Mouse (Mus musculus): ENCODE results near the gene Ugp2. TPM values are rescaled to one million over a fixed set of nuclear protein-coding genes. Genes with fewer than 3 reads are reported as not detected.

Gene Ugp2
- 10 to 100 TPM; 76.5 to 77.6 TPM for total RNA-seq (2021)

GRCm38 (mm10) chr11:21371122-21371806 is at the start of gene Ugp2:
Gene Ugp2 (minus strand): TSS chr11:21371201.
- intact Hi-C loops (cut with DNase I): loop anchor here (2.0 to 5.0 kb wide), 3 partner anchors 32 to 201 kb away; partner anchors contain the start of genes Mdh1 and Wdpcp

GRCm38 (mm10) chr11:21414911-21415381 is 43.9 kb upstream of the Ugp2 start:
- no peak for DNase-seq (ENCODE audit: low spot score in 2 of 2)
- intact Hi-C loops (cut with DNase I): no loop called here

More at GRCm38 (mm10) chr11:21371122-21371806, at the start of gene Ugp2:
- peak; percentile 98 for DNase-seq (ENCODE audit: low spot score in 2 of 2)

GRCm38 (mm10) chr11:21406668-21407067 is 35.7 kb upstream of the Ugp2 start:
- no peak for DNase-seq (ENCODE audit: low spot score in 2 of 2)
- intact Hi-C loops (cut with DNase I): no loop called here

- intact Hi-C loops (cut with DNase I): no loop called here
Observed at GRCm38 (mm10) chr11:21406141-21406540, 35.1 kb upstream of the Ugp2 start.

GRCm38 (mm10) chr11:21403877-21404276 is 32.9 kb upstream of the Ugp2 start:
- DNase-seq (ENCODE audit: low spot score in 2 of 2): no peak

More at GRCm38 (mm10) chr11:21406141-21406540, 35.1 kb upstream of the Ugp2 start:
- DNase-seq (ENCODE audit: low spot score in 2 of 2): no peak

GRCm38 (mm10) chr11:21402481-21403254 is 31.7 kb upstream of the Ugp2 start:
- intact Hi-C loops (cut with DNase I): no loop called here
- DNase-seq (ENCODE audit: low spot score in 2 of 2): no peak

More at GRCm38 (mm10) chr11:21403877-21404276, 32.9 kb upstream of the Ugp2 start:
- intact Hi-C loops (cut with DNase I): no loop called here

- no peak for DNase-seq (ENCODE audit: low spot score in 2 of 2)
- intact Hi-C loops (cut with DNase I): no loop called here
Observed at GRCm38 (mm10) chr11:21401248-21401647, 30.2 kb upstream of the Ugp2 start.

- intact Hi-C loops (cut with DNase I): no loop called here
- DNase-seq (ENCODE audit: low spot score in 2 of 2): peak in 1 of 2 experiments; percentile 4
Observed at GRCm38 (mm10) chr11:21399186-21399681, 28.2 kb upstream of the Ugp2 start.

GRCm38 (mm10) chr11:21398464-21398863 is 27.5 kb upstream of the Ugp2 start:
- intact Hi-C loops (cut with DNase I): no loop called here
- DNase-seq (ENCODE audit: low spot score in 2 of 2): no peak

GRCm38 (mm10) chr11:21386790-21387189 is 15.8 kb upstream of the Ugp2 start:
- intact Hi-C loops (cut with DNase I): no loop called here
- DNase-seq (ENCODE audit: low spot score in 2 of 2): no peak

GRCm38 (mm10) chr11:21374096-21374495 is 3.1 kb upstream of the Ugp2 start:
- peak in 1 of 2 experiments; percentile 32 for DNase-seq (ENCODE audit: low spot score in 2 of 2)
- intact Hi-C loops (cut with DNase I): loop anchor here (5.0 kb wide), 2 partner anchors 58 to 198 kb away; partner anchors contain the start of genes Mdh1 and Wdpcp

GRCm38 (mm10) chr11:21370399-21371121 is 441 bp downstream of the Ugp2 start:
- DNase-seq (ENCODE audit: low spot score in 2 of 2): peak; percentile 54 to 70
- intact Hi-C loops (cut with DNase I): loop anchor here (2.0 to 5.0 kb wide), 3 partner anchors 32 to 202 kb away; partner anchors contain the start of genes Mdh1 and Wdpcp

- intact Hi-C loops (cut with DNase I): loop anchor here (2.0 to 5.0 kb wide), 3 partner anchors 31 to 203 kb away; partner anchors contain the start of genes Mdh1 and Wdpcp
Observed at GRCm38 (mm10) chr11:21369248-21370016, 1.6 kb downstream of the Ugp2 start.

GRCm38 (mm10) chr11:21368466-21368865 is 2.5 kb downstream of the Ugp2 start:
- intact Hi-C loops (cut with DNase I): no loop called here
- peak in 1 of 2 experiments; percentile 15 for DNase-seq (ENCODE audit: low spot score in 2 of 2)

More at GRCm38 (mm10) chr11:21369248-21370016, 1.6 kb downstream of the Ugp2 start:
- DNase-seq (ENCODE audit: low spot score in 2 of 2): peak in 1 of 2 experiments; percentile 4

GRCm38 (mm10) chr11:21363144-21363940 is 7.7 kb downstream of the Ugp2 start:
- intact Hi-C loops (cut with DNase I): no loop called here
- DNase-seq (ENCODE audit: low spot score in 2 of 2): no peak

GRCm38 (mm10) chr11:21351296-21351695 is 19.7 kb downstream of the Ugp2 start:
- no peak for DNase-seq (ENCODE audit: low spot score in 2 of 2)
- intact Hi-C loops (cut with DNase I): no loop called here

- intact Hi-C loops (cut with DNase I): loop anchor here (5.0 kb wide), 1 partner anchor 108 kb away; no protein-coding TSS in a partner anchor
- DNase-seq (ENCODE audit: low spot score in 2 of 2): no peak
Observed at GRCm38 (mm10) chr11:21348890-21349289, 22.1 kb downstream of the Ugp2 start.

- DNase-seq (ENCODE audit: low spot score in 2 of 2): no peak
- intact Hi-C loops (cut with DNase I): loop anchor here (5.0 kb wide), 1 partner anchor 111 kb away; no protein-coding TSS in a partner anchor
Observed at GRCm38 (mm10) chr11:21346020-21346419, 25.0 kb downstream of the Ugp2 start.
